Mouse (Mus musculus): ENCODE measurements around the gene Sbno1. TPM values are rescaled to one million over a fixed set of nuclear protein-coding genes. Genes with fewer than 3 reads are reported as not detected.
A peak's percentile ranks its signal among the peaks of the same experiment; 100 is the strongest.

The Sbno1 gene
- polyA plus RNA-seq, 1 experiment from 2014 or later = 111 TPM

GRCm38 (mm10) chr5:124359641-124360040, 66.2 kb downstream of the Sbno1 start:
- no peak overlapping the region for H3K27ac ChIP-seq (replicated peaks)
- H3K4me3 ChIP-seq = no peak overlapping the region
- H3K36me3 ChIP-seq = no peaks in the 10 kb centered on the region
- H3K9me3 ChIP-seq = no peaks in the 10 kb centered on the region
- 88% methylated on average over 2 of the region's 2 CpGs for WGBS
- ATAC-seq (replicated peaks) = no peak
- no peaks in the 10 kb centered on the region for H3K27me3 ChIP-seq
- H3K4me1 ChIP-seq = peaks cover 9% of the 10 kb centered on the region
- no peak overlapping the region for H3K9ac ChIP-seq (replicated peaks)
- H3K4me2 ChIP-seq (replicated peaks) = no peak overlapping the region

- H3K4me2 ChIP-seq (replicated peaks) = no peak overlapping the region
- peaks cover 9% of the 10 kb centered on the region for H3K4me1 ChIP-seq
- H3K36me3 ChIP-seq = no peaks in the 10 kb centered on the region
- no peaks in the 10 kb centered on the region for H3K9me3 ChIP-seq
- ATAC-seq (replicated peaks) = no peak
- WGBS = 43% methylated on average over 3 of the region's 3 CpGs
- no peak overlapping the region for H3K9ac ChIP-seq (replicated peaks)
- H3K27ac ChIP-seq (replicated peaks) = no peak overlapping the region
- no peak overlapping the region for H3K4me3 ChIP-seq
- no peaks in the 10 kb centered on the region for H3K27me3 ChIP-seq
Measured at GRCm38 (mm10) chr5:124356695-124357094, 69.1 kb downstream of the Sbno1 start.

GRCm38 (mm10) chr5:124355425-124355959, 70.3 kb downstream of the Sbno1 start:
- H3K4me2 ChIP-seq (replicated peaks) = peak overlapping the region; percentile 67
- peak overlapping the region; percentile 90 for H3K9ac ChIP-seq (replicated peaks)
- H3K36me3 ChIP-seq = no peaks in the 10 kb centered on the region
- no peak for ATAC-seq (replicated peaks)
- WGBS = under 1% methylated on average over 12 of the region's 12 CpGs
- H3K9me3 ChIP-seq = no peaks in the 10 kb centered on the region
- peaks cover 21% of the 10 kb centered on the region for H3K4me1 ChIP-seq
- H3K27me3 ChIP-seq = no peaks in the 10 kb centered on the region
- H3K4me3 ChIP-seq = peak overlapping the region; percentile 88
- peak overlapping the region; percentile 98 for H3K27ac ChIP-seq (replicated peaks)

GRCm38 (mm10) chr5:124354574-124355424, 71.0 kb downstream of the Sbno1 start:
- Histone ChIP-seq H3K4me1 (peaks cover 26% of the 10 kb centered on the region), H3K36me3 (no peaks in the 10 kb centered on the region), H3K4me3 (peak overlapping the region; percentile 88), H3K27ac (replicated peaks) (peak overlapping the region; percentile 98), H3K9me3 (no peaks in the 10 kb centered on the region), H3K4me2 (replicated peaks) (peak overlapping the region; percentile 67), H3K9ac (replicated peaks) (peak overlapping the region; percentile 90), H3K27me3 (no peaks in the 10 kb centered on the region)
- WGBS = under 1% methylated on average over 48 of the region's 60 CpGs
- ATAC-seq (replicated peaks) = peak; percentile 12

- Histone ChIP-seq H3K27me3 (no peaks in the 10 kb centered on the region), H3K4me3 (peak overlapping the region; percentile 88), H3K4me2 (replicated peaks) (peak overlapping the region; percentile 81), H3K4me1 (peaks cover 34% of the 10 kb centered on the region), H3K27ac (replicated peaks) (peak overlapping the region; percentile 98), H3K9me3 (no peaks in the 10 kb centered on the region), H3K9ac (replicated peaks) (peak overlapping the region; percentile 90), H3K36me3 (peaks cover 8% of the 10 kb centered on the region)
- whole genome bisulfite sequencing = 2% methylated on average over 39 of the region's 132 CpGs
- peak; percentile 3 for ATAC-seq (replicated peaks)
Measured at GRCm38 (mm10) chr5:124353726-124354547, 71.9 kb downstream of the Sbno1 start.

GRCm38 (mm10) chr5:124353011-124353725, 72.6 kb downstream of the Sbno1 start:
- Histone ChIP-seq H3K9me3 (no peaks in the 10 kb centered on the region), H3K36me3 (peaks cover 14% of the 10 kb centered on the region), H3K27me3 (no peaks in the 10 kb centered on the region), H3K27ac (replicated peaks) (peak overlapping the region; percentile 98), H3K9ac (replicated peaks) (peak overlapping the region; percentile 90), H3K4me1 (peaks cover 35% of the 10 kb centered on the region), H3K4me2 (replicated peaks) (peak overlapping the region; percentile 81), H3K4me3 (peak overlapping the region; percentile 88)
- WGBS = under 1% methylated on average over 27 of the region's 32 CpGs
- no peak for ATAC-seq (replicated peaks)

- ATAC-seq (replicated peaks) = peak; percentile 80
- Histone ChIP-seq H3K4me2 (replicated peaks) (peak overlapping the region; percentile 81), H3K9ac (replicated peaks) (peak overlapping the region; percentile 90), H3K36me3 (peaks cover 18% of the 10 kb centered on the region), H3K4me1 (peaks cover 35% of the 10 kb centered on the region), H3K27me3 (no peaks in the 10 kb centered on the region), H3K9me3 (no peaks in the 10 kb centered on the region), H3K27ac (replicated peaks) (peak overlapping the region; percentile 98), H3K4me3 (peak overlapping the region; percentile 88)
- under 1% methylated on average over 30 of the region's 30 CpGs for WGBS
Measured at GRCm38 (mm10) chr5:124352141-124352920, 73.5 kb downstream of the Sbno1 start.

GRCm38 (mm10) chr5:124351604-124352003, 74.2 kb downstream of the Sbno1 start:
- H3K4me3 ChIP-seq = peak overlapping the region; percentile 88
- peak overlapping the region; percentile 81 for H3K4me2 ChIP-seq (replicated peaks)
- H3K9ac ChIP-seq (replicated peaks) = peak overlapping the region; percentile 90
- peaks cover 22% of the 10 kb centered on the region for H3K36me3 ChIP-seq
- 0 out of 2 replicates have a peak, but pooled peaks have one; percentile 0 for ATAC-seq (replicated peaks)
- peak overlapping the region; percentile 98 for H3K27ac ChIP-seq (replicated peaks)
- no peaks in the 10 kb centered on the region for H3K9me3 ChIP-seq
- H3K27me3 ChIP-seq = no peaks in the 10 kb centered on the region
- WGBS = 16% methylated on average over 3 of the region's 3 CpGs
- H3K4me1 ChIP-seq = peaks cover 35% of the 10 kb centered on the region

- peaks cover 35% of the 10 kb centered on the region for H3K4me1 ChIP-seq
- peak overlapping the region; percentile 98 for H3K27ac ChIP-seq (replicated peaks)
- peak overlapping the region; percentile 88 for H3K4me3 ChIP-seq
- peak overlapping the region; percentile 81 for H3K4me2 ChIP-seq (replicated peaks)
- ATAC-seq (replicated peaks) = peak; percentile 62
- H3K27me3 ChIP-seq = no peaks in the 10 kb centered on the region
- H3K9ac ChIP-seq (replicated peaks) = peak overlapping the region; percentile 90
- H3K36me3 ChIP-seq = peaks cover 27% of the 10 kb centered on the region
- WGBS = 6% methylated on average over 7 of the region's 7 CpGs
- H3K9me3 ChIP-seq = no peaks in the 10 kb centered on the region
Measured at GRCm38 (mm10) chr5:124351111-124351560, 74.7 kb downstream of the Sbno1 start.

GRCm38 (mm10) chr5:124350350-124350749, 75.5 kb downstream of the Sbno1 start:
- WGBS = 60% methylated on average over 2 of the region's 2 CpGs
- H3K9ac ChIP-seq (replicated peaks) = peak overlapping the region; percentile 90; the same call in 1 of the 2 replicates
- H3K27ac ChIP-seq (replicated peaks) = peak overlapping the region; percentile 98

GRCm38 (mm10) chr5:124349196-124349595, 76.6 kb downstream of the Sbno1 start:
- ATAC-seq (replicated peaks) = no peak
- H3K27ac ChIP-seq (replicated peaks) = peak overlapping the region; percentile 98
- H3K4me3 ChIP-seq = no peak overlapping the region
- H3K9ac ChIP-seq (replicated peaks) = no peak overlapping the region
- WGBS = 91% methylated on average over 17 of the region's 17 CpGs
- no peaks in the 10 kb centered on the region for H3K9me3 ChIP-seq
- H3K36me3 ChIP-seq = peaks cover 38% of the 10 kb centered on the region
- H3K4me2 ChIP-seq (replicated peaks) = peak overlapping the region; percentile 81
- H3K27me3 ChIP-seq = no peaks in the 10 kb centered on the region
- peaks cover 31% of the 10 kb centered on the region for H3K4me1 ChIP-seq

More at GRCm38 (mm10) chr5:124350350-124350749, 75.5 kb downstream of the Sbno1 start:
- Histone ChIP-seq H3K4me3 (peak overlapping the region; percentile 88), H3K4me2 (replicated peaks) (peak overlapping the region; percentile 81), H3K36me3 (peaks cover 29% of the 10 kb centered on the region), H3K9me3 (no peaks in the 10 kb centered on the region), H3K4me1 (peaks cover 31% of the 10 kb centered on the region), H3K27me3 (no peaks in the 10 kb centered on the region)
- no peak for ATAC-seq (replicated peaks)

Data from forebrain, embryonic 15.5 days (tissue).